Mouse (Mus musculus): ENCODE measurements around the gene Rnf146.
"Not testable (repeated sequence)": the region's sequence is repeated elsewhere in the genome, so short reads cannot be mapped to it uniquely, and the experiment has no call there.

Rnf146 gene

GRCm38 (mm10) chr10:29362197-29362900 is at the start of gene Rnf146:
Gene Rnf146 (minus strand): TSS chr10:29362442.
- DNase-seq (ENCODE audit: low spot score in 2 of 2) = no peak

GRCm38 (mm10) chr10:29402656-29403268 is 40.5 kb upstream of the Rnf146 start:
- no peak for DNase-seq (ENCODE audit: low spot score in 2 of 2)

- not testable (repeated sequence) for DNase-seq (ENCODE audit: low spot score in 2 of 2)
These were observed 32.6 kb upstream of the Rnf146 start for GRCm38 (mm10) chr10:29394890-29395289.

- DNase-seq (ENCODE audit: low spot score in 2 of 2) = no peak
These were observed 19.3 kb upstream of the Rnf146 start for GRCm38 (mm10) chr10:29381558-29381957.

GRCm38 (mm10) chr10:29374065-29374464 is 11.8 kb upstream of the Rnf146 start:
- DNase-seq (ENCODE audit: low spot score in 2 of 2) = no peak

- DNase-seq (ENCODE audit: low spot score in 2 of 2) = peak; percentile 76 to 90
These were observed 612 bp downstream of the Rnf146 start for GRCm38 (mm10) chr10:29361464-29362196.

- no peak for DNase-seq (ENCODE audit: low spot score in 2 of 2)
These were observed 1.2 kb downstream of the Rnf146 start for GRCm38 (mm10) chr10:29361095-29361463.

- DNase-seq (ENCODE audit: low spot score in 2 of 2) = no peak
These were observed 8.1 kb downstream of the Rnf146 start for GRCm38 (mm10) chr10:29354183-29354582.

- DNase-seq (ENCODE audit: low spot score in 2 of 2) = no peak
These were observed 9.7 kb downstream of the Rnf146 start for GRCm38 (mm10) chr10:29352575-29352974.

GRCm38 (mm10) chr10:29351420-29351819 is 10.8 kb downstream of the Rnf146 start:
- no peak for DNase-seq (ENCODE audit: low spot score in 2 of 2)

- no peak for DNase-seq (ENCODE audit: low spot score in 2 of 2)
These were observed 15.6 kb downstream of the Rnf146 start for GRCm38 (mm10) chr10:29346638-29347037.

- DNase-seq (ENCODE audit: low spot score in 2 of 2) = no peak
These were observed 18.0 kb downstream of the Rnf146 start for GRCm38 (mm10) chr10:29344232-29344631.

- peak; percentile 32 to 60 for DNase-seq (ENCODE audit: low spot score in 2 of 2)
These were observed 23.7 kb downstream of the Rnf146 start for GRCm38 (mm10) chr10:29338355-29339056.

GRCm38 (mm10) chr10:29333836-29334235 is 28.4 kb downstream of the Rnf146 start:
- no peak for DNase-seq (ENCODE audit: low spot score in 2 of 2)

- no peak for DNase-seq (ENCODE audit: low spot score in 2 of 2)
These were observed 37.4 kb downstream of the Rnf146 start for GRCm38 (mm10) chr10:29324817-29325216.

GRCm38 (mm10) chr10:29313905-29314304 is 48.3 kb downstream of the Rnf146 start:
- no peak for DNase-seq (ENCODE audit: low spot score in 2 of 2)

- DNase-seq (ENCODE audit: low spot score in 2 of 2) = peak; percentile 74 to 85
These were observed 49.1 kb downstream of the Rnf146 start, which contains the start of gene Echdc1 for GRCm38 (mm10) chr10:29313064-29313638. Gene Echdc1 (plus strand): TSS chr10:29313166.

- DNase-seq (ENCODE audit: low spot score in 2 of 2) = no peak
These were observed 50.6 kb downstream of the Rnf146 start for GRCm38 (mm10) chr10:29311480-29312219.

GRCm38 (mm10) chr10:29302230-29302629 is 60.0 kb downstream of the Rnf146 start:
- DNase-seq (ENCODE audit: low spot score in 2 of 2) = no peak
